Mouse (Mus musculus) bone marrow macrophage, adult 2 months (primary cell): ENCODE data around the gene Fam163a. TPM values are rescaled to one million over a fixed set of nuclear protein-coding genes. Genes with fewer than 3 reads are reported as not detected.

Source experiments
- H3K27ac ChIP-seq: 2 replicates; pipeline ENCODE4 v1.5.1; 2012; ENCODE audit warnings: low read depth, low read length; ENCODE audit not compliant: insufficient read depth
- H3K4me1 ChIP-seq: 2 replicates; pipeline ENCODE4 v1.6.1; 2012; ENCODE audit warnings: low read length; ENCODE audit not compliant: control insufficient read depth, insufficient read depth
- H3K4me3 ChIP-seq: 2 replicates; pipeline ENCODE4 v1.5.1; 2012; ENCODE audit warnings: mild to moderate bottlenecking, low read length, moderate library complexity; ENCODE audit not compliant: insufficient read depth
- CTCF ChIP-seq: IDR thresholded peaks from 2 replicates; pipeline ENCODE4 v1.5.1; 2012; ENCODE audit warnings: low read depth, mild to moderate bottlenecking, low read length, moderate library complexity
- POLR2A ChIP-seq: IDR thresholded peaks from 2 replicates; pipeline ENCODE4 v1.6.1; 2012; ENCODE audit warnings: mild to moderate bottlenecking, low read depth, low read length, borderline replicate concordance
- polyA plus RNA-seq: library from polyadenylated mRNA; stranded (reverse); fragments of >200 nt; gene quantifications from 2 replicates; pipeline ENCODE4 v1.2.4, GENCODE M21; 2012; ENCODE audit not compliant: missing spikeins, insufficient read depth, insufficient read length

Gene Fam163a
- polyA plus RNA-seq, 1 experiment: not detected

DNA sequence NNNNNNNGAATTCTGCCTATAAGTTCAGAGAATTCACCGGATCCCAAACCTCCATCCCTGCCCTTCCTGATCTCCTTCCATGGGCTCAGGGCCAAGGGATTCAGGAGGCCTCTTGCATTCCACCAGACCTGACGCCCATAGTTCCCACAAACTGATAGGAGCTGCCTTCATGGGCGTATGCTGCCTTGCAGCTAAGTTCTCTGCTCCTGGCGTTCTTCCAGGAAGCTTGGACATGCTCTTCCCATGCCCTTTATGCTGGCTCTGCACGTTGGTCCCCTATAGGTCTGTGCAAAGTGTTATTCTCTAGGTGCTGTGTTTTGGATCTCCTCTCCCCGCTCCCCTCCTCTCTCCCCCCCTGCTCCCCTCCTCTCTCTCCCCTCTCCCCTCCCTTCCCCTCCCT is 36.1 kb downstream of the Fam163a start:
- Histone ChIP-seq H3K27ac (no peak overlapping the region), H3K4me3 (no peak overlapping the region), H3K4me1 (no peaks in the 10 kb centered on the region)
- TF ChIP-seq CTCF: no peak
- no peak for TF ChIP-seq POLR2A

DNA sequence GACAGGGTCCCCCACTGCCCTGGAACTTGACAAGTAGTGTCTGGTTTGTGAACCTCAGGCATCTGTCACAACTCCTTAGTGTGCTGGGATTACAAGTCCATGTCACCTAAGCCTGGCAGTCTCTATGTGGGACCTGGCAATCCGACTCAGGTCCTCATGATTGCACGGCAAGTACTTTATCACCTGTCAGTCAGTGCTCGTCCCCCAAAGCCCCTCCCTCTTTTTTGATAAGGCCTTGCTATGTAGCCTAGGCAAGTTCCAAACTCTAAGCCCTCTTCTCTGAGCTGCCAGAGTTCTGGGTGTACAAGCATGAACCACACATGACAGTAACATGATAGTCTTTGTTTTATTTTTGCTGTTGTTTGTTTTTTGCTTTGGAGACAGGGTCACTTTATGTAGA is 88.1 kb downstream of the Fam163a start:
- no peak overlapping the region for H3K27ac ChIP-seq
- H3K4me3 ChIP-seq: no peak overlapping the region
- H3K4me1 ChIP-seq: no peaks in the 10 kb centered on the region
- TF ChIP-seq CTCF (no peak), POLR2A (no peak)

DNA sequence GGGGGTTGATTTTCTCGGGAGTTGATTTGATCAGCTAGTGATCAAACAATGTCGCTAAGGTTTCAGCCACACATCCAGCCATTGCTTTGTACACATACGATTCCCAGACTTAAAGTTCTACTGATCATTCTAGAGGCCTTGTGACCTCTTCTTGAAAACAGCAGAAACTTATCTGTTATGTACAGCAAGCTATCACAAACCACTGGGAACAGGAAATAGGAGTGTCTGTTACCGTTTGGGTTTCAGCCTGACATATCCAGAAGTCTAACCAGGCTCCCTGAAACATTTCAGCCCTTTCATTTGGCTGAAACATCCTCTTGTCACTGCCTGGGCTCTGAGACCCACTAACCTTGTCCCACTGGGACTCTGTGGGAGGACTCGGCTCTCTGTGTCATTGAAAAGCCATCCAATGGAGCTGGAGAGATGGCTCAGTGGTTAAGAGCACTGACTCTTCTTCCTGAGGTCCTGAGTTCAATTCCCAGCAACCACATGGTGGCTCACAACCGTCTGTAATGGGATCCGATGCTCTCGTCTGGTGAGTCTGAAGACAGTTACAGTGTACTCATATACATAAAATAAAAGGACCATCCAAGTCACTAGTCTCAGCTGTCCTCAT is 90.8 kb downstream of the Fam163a start:
- no peak overlapping the region for H3K27ac ChIP-seq
- no peaks in the 10 kb centered on the region for H3K4me1 ChIP-seq
- no peak overlapping the region for H3K4me3 ChIP-seq
- no peak for TF ChIP-seq CTCF
- TF ChIP-seq POLR2A: no peak

DNA sequence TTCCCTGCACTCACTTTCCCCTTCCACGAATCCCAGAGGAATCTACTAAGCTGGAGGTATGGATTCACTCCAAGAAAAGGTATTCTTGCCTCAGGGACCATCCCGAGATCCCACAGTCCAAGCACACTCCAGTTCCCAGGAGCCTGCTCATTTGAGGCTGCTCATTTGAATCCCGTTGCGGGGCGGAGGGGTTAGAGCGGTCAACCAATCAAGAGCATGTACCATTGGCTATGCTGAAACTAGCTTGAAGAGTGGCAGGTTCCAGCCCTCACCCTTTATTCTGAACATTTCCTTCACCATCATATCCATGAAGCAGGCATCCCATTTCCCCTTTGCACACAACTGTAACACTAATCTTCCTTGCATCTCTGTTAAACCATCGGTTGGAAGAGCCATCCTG is 92.7 kb downstream of the Fam163a start:
- Histone ChIP-seq H3K27ac (no peak overlapping the region), H3K4me1 (no peaks in the 10 kb centered on the region), H3K4me3 (no peak overlapping the region)
- TF ChIP-seq CTCF (no peak), POLR2A (no peak)

DNA sequence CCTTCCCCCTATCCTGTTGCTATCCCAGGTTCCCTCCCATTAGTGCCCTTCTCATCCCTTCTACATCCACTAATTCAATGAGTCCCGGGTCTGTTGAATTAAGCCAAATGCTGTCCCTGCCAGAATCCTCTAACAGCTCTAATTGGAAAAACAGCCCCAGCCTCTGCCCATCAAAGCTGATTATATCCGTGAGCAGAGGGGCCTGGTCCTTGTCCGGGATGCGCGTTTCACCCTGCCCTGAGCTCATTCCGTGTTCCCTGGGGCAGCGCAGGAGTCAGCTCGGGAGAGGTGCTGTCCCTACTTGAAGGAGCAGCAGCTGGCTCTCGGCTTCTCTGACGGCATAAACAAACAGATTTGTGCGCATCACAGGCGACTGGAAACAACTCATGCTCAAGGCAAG is 93.1 kb downstream of the Fam163a start:
- H3K4me3 ChIP-seq: no peak overlapping the region

DNA sequence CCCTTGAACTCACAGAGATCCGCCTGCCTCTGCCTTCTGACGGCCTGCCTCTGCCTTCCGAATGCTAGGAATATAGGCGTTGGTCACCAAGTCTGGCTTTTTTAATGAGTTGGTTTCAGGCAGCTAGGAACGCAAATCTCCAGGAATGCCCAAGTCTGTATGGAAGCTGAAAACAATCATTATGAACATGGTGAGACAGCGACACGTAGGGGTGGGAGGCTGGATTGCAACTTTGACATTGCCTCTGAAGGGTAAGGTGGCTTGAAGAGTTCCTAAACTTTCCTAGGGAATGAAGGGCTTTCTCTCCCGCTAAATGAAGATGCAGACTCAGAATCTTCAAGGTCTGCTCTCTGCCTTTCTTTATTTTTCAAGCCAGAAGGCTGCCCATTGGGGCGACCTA is 93.7 kb downstream of the Fam163a start:
- no peak overlapping the region for H3K27ac ChIP-seq
- no peak for TF ChIP-seq CTCF
- TF ChIP-seq POLR2A: no peak
- no peaks in the 10 kb centered on the region for H3K4me1 ChIP-seq
- no peak overlapping the region for H3K4me3 ChIP-seq

More for the DNA sequence above, 93.1 kb downstream of the Fam163a start:
- TF ChIP-seq POLR2A: no peak
- TF ChIP-seq CTCF: no peak
- Histone ChIP-seq H3K27ac (no peak overlapping the region), H3K4me1 (no peaks in the 10 kb centered on the region)

DNA sequence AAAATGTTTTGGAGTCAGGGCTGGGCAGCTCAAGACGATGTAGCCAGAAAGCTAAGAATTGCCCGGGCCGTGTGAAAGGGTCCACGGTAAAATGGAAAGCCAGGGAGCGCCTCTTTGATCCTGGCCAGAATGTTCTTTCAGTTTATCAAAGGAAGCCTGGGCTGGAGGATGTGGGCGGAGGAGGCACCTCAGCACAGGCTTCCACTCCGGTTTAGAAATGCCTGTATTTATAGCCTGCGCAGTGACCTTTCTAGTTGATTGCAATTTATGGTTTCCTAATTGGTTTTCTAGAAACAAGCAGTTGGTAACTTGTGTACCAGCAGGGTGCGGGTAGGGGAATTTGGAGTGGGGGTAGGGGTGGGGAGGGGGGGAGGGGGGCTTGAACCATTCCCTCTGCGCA is 96.4 kb downstream of the Fam163a start:
- no peak for TF ChIP-seq CTCF
- TF ChIP-seq POLR2A: no peak
- no peak overlapping the region for H3K27ac ChIP-seq
- H3K4me1 ChIP-seq: no peaks in the 10 kb centered on the region
- H3K4me3 ChIP-seq: no peak overlapping the region

DNA sequence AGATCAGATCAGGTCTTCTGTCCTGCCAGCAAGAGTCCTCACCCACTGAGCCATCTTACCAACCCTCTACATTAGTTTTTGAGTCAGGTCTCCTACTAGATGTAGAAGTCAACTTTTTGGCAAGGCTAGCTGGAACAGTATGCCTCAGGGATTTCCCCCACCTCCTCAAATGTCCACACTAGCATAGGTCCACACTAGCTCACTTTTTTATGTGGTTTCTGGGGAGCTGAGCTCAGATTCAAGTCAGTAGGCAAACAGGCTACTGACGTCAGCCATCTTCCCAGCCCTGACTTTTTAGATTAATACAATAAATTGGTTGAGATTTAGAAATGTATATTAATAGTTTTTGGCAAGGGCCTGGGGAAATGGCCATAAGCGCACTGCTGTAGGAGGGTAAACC is 97.4 kb downstream of the Fam163a start:
- Histone ChIP-seq H3K27ac (no peak overlapping the region), H3K4me1 (no peaks in the 10 kb centered on the region), H3K4me3 (no peak overlapping the region)
- TF ChIP-seq POLR2A (no peak), CTCF (no peak)

DNA sequence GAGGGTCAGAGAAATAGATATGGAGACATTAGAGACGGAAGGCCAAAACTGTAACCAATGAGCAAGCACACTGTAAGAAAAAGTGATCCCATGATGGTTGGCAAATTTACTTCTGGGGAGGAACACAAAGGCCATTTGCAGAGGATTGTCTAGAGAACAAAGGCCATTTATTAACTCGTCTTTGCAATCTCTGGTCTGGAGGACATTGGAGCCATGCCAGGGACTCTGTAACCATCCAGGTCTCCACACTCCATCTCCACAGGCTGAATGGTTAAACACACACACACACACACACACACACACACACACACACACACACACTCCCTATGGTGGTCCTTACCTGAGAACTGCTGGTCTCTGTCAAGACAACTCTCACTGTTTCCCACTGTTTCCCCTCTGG is 99.4 kb downstream of the Fam163a start:
- Histone ChIP-seq H3K4me1 (no peaks in the 10 kb centered on the region), H3K4me3 (no peak overlapping the region), H3K27ac (no peak overlapping the region)
- no peak for TF ChIP-seq POLR2A
- TF ChIP-seq CTCF: no peak

DNA sequence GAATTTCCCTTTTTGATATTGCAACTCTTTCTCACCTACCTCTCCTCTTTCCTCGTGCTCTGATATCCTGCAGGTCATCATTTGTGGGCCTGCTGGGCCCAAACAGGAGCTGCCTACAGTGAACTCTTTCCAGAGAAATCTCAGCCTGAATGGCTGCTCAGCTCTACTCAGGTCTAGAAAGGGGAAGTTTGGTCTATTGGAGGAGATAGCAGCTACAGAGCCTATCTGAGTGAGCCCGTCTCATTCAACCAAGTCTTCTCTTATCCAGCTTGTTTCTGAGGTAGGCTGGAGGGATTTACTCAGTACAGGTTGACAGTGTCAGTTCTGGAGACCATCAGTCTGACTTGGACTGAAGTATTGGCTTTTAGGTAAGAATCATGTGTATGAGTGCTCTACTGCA is 101.1 kb downstream of the Fam163a start:
- TF ChIP-seq CTCF (no peak), POLR2A (no peak)
- no peaks in the 10 kb centered on the region for H3K4me1 ChIP-seq
- H3K27ac ChIP-seq: no peak overlapping the region
- no peak overlapping the region for H3K4me3 ChIP-seq

DNA sequence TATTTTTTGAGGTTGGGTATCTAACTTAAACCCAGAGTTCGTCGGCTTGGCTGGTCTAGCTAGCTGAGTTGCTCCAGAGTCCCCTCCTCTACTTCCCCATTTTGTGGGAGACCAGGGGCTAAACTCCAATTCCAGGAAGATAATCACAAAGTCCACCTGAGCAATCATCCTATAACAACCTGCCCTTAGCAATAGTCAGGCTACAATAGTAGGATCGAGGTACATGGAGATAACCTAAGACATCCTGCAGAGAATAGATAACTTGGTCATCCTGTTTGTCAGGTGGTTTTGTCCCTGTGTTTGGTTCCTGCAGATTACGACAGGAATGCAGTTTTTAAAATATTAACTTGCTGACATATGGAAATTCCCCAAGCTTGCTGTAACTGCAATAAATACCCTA is 113.0 kb downstream of the Fam163a start:
- H3K27ac ChIP-seq: no peak overlapping the region
- TF ChIP-seq POLR2A (no peak), CTCF (no peak)
- H3K4me3 ChIP-seq: no peak overlapping the region
- no peaks in the 10 kb centered on the region for H3K4me1 ChIP-seq
